Mouse (Mus musculus): ENCODE measurements at regions not wholly inside any gene's neighbourhood (a gene's known extent, or its start where the extent isn't known, plus 50 kb on each side); places are given as distances from the start of the nearest gene placed in this dataset.

DNA sequence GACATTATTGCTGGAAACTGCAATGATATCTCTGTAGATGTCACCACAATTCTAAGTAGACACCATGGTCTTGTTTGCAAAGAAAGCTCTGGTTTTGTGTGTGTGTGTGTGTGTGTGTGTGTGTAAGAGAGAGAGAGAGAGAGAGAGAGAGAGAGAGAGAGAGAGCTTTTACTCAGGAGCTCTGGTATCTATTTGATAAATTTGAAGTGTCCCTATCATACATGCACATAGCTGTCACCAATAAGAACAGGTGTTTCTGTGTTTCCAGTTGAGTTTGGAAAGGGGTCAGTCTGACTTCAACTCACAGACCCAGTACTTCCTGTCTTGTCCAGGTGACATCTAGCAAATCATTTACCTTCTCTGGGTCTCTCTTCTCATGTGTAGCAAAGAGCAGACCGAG, 169.7 kb upstream of the Serpine2 start:
- no peak for DNase-seq (ENCODE audit: low read depth, low spot score)

DNA sequence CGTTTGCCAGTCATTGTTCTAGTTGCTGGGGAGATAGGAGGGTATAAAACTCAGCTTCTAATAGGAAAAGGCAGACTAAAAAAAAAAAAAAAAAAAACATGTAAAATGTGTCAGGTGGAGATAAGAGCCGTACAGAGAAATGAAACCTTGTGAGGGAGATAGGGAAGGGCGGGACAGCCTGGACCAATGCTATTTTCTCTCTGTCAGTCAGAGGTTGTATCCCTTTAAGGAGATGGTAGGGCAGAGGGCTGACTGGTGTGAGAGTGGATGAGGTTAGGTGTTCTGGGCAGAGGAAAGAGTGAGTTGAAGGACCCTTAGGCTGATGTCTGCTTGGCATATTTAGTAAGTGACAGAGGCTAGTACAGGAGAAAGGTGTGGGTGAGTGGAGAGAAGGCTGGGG, 169.2 kb upstream of the Serpine2 start:
- DNase-seq (ENCODE audit: low read depth, low spot score): no peak

DNA sequence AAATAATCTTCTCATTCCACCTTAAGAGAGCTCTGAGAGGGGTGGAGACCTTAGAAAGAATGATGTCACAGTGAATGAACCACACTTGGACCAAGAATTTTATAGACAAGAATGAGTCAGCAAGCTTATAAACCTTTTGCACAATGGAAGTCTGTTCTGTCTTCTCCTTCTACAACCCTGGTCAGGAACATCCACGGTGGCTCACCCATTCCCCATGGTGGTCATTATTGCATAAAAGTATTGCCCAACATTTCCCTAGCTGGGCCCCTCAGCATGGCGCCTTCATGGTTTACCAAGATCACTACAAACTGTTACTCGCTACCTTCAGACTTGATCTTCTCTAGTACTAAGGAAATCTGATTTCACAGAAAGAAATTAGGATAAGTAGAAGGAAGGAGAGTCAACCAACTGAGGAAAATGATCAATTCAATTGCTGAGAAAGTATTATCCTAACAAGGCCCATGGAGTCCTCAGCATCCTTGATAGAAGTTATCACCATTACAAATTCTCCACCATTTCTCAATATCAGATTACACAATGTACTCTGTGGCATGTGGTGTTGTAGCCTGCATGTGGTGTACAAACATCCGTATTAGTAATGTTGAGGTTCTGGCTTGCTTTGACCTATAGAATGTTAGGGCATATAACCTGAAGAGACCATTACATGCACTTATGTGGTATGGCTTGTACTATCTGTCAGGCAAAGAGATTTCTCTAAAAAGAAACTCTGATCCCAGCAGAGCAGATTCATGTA, 165.1 kb upstream of the Serpine2 start:
- DNase-seq (ENCODE audit: low read depth, low spot score): no peak

DNA sequence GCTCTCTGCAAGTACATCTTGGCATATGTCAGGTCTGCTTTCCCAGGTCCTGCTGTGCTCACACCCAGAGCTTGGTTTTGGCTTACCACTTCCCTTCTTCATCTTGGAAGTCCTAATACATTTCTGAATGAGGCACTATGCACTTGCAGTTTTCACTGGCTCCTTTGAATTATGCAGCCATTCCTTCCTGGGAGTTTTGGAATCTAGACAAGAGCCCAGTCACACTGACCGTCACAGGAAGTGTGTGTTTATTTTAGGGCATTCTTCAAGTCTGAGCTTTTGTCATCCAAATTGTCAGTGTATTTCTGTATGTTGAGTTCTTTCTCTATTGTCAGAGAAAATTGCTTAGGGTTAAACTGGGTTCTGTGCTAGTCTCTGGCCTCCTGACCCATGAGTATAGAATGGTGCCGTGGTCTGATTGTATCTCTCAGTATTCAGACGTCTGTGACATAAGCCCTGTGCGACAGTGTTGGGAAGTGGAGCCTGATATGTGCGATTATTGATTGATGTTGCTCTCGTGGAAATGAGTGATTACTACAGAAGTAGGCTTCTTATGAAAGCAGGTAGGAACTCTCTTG, 162.6 kb upstream of the Serpine2 start:
- no peak for DNase-seq (ENCODE audit: low read depth, low spot score)

DNA sequence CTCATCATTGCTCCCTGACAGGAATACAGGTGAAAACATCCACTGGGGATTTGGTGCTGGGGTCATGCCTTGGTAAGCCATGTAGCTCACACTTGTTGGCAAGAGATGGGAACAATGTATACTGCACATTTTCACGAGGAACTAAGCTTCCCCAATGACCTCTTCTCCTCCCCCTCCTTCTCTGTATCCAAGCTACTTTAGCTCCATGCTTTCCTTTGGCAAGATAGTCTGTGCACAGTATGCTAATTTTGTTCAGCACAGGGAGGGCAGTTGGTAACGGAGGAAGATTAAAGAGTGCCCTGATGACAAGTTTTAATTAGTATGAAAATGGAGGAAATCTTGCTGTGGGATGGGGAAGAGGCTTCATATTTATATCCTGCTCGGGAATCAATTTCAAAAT, 160.9 kb upstream of the Serpine2 start:
- no peak for DNase-seq (ENCODE audit: low read depth, low spot score)

DNA sequence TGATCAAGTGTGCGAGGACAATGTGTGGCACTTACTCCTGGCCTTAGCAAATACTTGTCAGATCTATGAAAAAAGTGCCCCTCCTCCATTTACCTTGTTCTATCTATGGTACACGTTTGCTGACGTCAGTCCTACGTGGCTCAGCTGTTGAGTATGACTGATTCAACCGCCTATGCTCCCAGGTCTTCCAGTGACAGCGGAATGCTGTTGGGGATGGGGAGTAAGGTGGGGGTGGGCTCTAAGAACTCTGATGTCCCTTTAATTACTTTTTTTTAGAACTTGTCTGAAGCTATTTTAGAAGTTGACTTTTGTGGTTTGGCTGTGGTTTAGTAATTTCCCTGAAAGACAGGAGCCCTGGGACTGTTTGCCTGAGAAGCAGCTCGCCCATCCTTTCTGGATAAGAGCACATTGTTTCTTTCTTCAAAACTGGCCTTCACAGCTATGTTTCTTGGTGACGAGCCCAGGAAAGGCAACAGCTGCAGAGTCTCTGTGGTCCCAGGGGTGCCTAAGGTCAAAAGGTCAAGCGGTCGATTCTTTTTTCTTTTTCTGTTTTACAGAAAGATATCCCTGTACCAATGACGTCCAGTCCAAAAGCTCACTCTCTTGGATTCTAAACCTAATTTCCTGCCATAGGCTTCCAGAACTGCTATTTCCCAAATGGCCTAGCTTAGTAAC, 157.5 kb upstream of the Serpine2 start:
- no peak for DNase-seq (ENCODE audit: low read depth, low spot score)

DNA sequence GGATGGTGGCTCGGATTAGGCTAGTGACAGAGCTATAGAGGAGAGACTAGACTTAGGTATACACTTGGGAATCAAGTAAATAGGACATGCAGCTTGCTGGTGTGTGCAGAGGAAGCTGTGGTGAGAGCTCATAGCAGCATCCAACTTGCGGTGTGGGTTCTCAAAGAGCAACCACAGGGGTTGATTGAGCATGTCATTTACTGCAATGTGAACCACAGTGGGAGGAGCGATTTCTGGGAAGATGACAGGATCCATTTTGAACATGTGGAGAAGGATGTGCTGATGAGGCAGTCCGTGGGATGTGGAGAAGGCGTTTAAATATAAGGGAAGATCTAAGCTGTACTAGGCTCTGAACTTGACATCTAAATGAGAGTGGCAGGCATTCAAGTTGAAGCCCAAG, 154.5 kb upstream of the Serpine2 start:
- no peak for DNase-seq (ENCODE audit: low read depth, low spot score)

DNA sequence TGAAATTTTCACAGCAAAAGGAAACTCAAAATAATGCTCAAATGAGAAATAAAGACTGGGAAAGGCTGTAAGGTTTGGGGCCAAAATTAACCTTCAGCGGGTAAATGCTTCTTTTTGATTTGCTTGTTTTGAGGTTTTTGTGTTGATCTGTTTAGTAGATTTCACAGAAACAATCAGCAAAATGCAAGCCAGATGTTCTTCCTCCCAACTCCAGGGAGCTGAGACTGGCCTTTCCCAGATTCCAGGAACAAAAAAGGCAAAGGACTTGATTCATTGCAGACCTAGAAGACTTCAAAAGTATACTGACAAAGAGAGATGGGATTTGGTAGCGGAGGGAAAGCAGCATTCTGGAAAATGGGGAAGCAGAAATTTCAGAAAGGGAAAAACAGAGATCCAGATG, 153.6 kb upstream of the Serpine2 start:
- peak; percentile 48 for DNase-seq (ENCODE audit: low read depth, low spot score)

DNA sequence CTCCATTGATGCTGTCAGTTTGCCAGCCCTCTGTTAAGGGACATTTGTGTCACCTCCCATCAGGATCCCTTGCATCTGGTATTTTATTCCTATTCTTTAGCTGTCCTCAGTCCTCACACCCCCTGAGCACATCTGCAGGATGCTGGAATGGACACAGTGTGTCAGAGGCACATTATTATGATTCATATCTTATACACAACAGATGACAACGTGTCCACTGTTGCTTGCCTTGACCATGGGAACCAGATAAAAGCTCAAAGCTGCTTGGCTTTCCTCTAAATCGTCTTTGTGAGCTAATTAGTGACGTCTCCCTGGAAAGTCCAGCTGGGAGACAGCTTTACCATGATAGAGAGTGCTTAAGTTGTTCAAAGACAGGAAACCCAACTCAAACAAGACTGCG, 149.7 kb upstream of the Serpine2 start:
- DNase-seq (ENCODE audit: low read depth, low spot score): no peak

DNA sequence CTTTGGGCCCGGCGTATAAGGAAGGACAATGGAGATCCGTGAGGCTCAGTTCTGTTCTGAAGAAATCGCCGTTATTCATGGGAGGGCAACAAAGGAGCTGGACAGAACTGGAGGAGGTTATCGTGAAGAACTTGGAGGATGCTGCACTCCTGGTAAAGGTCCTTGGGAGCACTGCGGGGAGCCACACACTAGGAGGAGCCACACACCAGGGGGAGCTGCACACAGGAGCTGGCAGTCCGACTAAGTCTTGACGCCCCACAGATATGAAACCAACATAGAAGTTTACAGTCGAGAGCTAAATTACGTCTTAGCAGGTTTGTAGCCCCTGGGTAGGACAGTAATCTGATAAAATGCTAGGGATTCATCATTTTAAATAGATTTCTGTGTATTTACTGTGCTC, 138.1 kb upstream of the Serpine2 start:
- DNase-seq (ENCODE audit: low read depth, low spot score): no peak

DNA sequence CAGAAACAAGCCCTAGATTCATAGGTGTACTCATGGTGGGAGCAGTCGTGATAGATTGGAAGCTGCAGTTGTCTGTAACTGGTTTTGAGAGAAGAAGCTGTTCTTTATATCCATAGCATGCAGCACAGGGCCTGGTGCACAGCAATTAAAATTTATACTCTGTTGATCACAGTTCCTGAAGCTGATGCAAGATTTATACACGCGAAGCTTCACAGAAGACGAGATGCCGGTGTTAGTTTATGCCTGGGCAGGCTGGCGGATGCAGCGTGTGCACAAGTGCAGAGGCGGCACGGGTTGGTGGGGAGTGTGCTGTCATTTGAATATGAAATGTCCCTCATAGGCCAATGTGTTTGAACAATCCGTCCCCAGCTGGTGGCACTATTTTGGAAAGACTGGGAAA, 136.9 kb upstream of the Serpine2 start:
- no peak for DNase-seq (ENCODE audit: low read depth, low spot score)

DNA sequence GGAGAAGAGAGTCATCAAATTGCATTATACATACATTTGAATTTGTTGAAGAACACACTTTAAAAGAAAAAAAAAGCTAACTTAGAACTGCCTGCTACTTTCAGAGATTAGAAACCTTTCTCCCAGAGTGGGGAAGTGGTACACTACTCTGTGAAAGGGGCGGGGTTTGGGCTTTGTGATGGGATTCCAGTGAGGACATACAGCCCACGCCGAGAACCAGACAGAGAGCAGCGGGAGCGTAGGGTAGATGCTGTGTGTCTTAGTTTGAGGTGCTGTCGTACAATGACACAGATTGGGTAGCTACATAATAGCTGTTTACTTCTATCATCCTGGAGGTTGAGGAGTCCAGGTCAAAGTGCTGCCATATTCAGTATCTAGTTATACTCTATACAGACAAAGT, 136.5 kb upstream of the Serpine2 start:
- no peak for DNase-seq (ENCODE audit: low read depth, low spot score)

DNA sequence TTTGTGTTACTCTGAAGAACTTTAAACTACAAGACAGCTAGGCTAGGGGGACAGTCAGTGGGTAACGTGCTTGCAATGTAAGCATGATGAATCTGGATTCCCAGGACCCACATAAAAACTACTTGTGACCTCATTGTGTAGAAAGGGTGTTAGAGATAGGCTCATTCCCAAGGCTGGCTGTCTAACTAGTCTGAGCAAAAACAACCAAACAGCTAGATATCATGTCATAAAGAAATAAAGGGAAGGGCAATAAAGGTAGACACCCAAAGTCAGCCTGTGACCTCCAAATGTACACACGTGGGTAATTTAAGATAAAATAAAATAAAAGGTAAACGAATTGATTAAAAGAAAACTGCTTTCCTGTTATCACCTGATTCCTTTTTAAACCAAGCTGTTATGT, 123.7 kb upstream of the Serpine2 start:
- DNase-seq (ENCODE audit: low read depth, low spot score): no peak

DNA sequence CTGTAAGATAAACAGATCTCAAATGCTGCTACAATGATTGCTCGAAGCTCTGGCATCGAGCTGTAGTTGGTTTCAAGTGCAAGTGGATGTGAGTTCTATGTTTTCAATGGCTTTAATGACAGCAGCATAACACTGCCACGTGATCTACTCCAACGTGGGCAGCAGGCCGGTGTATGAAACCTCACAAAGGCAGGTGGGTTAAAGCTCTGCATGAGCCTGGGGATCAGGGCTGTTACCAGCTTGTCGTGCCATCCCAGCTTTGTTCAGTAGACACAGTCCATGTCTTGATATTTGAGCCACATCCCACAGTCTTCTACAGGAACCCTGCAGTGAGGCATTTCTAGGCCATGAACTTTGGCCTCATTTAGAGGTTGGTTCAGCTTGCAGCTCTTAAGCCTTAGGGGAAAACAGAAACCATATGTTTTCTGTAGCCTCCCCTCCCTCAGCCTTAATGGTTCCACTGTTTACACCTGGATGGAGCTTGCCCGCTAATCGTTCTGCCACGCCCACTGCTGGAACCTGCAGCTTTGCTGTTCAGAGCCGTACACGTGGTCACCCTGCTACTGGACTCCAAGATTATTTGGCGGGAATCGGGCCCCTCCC, 121.8 kb upstream of the Serpine2 start:
- peak; percentile 74 for DNase-seq (ENCODE audit: low read depth, low spot score)

DNA sequence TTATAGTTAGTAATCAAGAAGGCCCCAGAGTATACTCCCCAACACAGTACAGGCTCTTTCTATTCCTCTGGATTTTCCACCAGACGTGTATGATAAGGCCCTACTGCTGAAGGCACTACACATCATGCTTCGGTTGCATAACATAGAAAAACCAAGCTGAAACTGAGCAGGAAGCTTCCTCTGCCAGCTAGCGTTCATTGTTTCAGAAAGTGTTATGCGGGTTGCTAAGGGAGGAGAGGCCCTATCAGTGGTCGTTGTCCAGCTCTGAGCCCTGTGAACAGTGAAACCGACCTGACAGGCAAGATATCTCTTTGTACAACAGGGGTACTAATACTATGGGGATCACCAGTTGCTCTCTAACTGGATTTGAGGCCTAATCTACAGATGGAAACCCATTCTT, 118.9 kb upstream of the Serpine2 start:
- no peak for DNase-seq (ENCODE audit: low read depth, low spot score)

DNA sequence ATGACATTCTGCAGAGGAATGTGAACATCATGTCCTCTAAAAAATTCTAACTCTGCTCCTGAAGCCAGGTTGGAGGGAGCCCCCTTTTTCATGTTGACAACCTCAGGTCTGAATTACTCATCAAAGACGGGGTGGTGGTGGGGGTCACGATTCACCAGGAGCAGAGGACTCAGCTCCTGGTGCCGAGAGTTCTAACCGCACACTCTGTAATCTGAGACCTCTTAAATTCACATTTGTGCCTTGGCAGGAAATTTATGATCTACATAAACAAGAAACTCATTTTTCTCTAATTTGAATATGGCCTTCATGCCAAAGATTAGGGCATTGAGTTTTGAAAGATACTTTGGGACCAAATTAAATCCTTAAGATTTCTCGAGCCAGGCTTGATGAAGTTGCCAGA, 117.2 kb upstream of the Serpine2 start:
- peak; percentile 48 for DNase-seq (ENCODE audit: low read depth, low spot score)

DNA sequence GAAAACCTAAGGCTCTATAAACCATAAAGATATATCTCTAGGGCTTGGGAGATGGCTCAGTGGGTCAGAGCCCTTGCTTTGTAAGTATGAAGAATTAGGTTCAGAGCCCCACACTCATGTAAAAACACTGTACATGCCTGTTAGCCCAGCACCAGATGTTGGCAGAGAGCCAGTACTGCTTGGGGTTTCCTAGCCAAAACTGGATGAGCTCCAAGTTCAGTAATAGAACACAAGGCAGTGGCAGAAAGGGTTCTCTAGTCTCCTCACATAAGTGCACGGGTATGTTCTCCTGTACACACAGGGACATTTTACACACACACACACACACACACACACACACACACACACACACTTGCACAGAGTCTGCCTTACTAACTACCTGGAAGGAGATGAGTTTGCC, 95.1 kb upstream of the Serpine2 start:
- DNase-seq (ENCODE audit: low read depth, low spot score): peak; percentile 54

DNA sequence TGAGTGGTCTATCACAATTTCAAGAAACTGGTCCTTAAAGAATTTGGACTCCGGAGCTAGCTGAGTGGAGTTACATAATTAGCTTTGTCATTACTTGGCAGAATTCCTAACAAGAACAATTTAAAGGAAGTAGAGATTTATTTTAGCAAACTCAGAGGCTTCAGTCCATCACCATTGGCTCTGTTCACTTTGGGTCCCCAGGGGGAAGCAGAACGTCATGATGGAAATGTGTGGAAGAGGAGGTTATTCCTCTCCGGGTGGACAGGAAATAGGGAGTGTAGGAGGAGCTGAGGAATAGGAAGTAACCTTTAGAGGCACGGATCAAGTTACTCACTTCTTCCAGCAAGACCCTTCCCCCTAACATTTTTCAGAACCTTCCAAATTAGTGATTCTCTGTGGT, 83.3 kb upstream of the Serpine2 start:
- DNase-seq (ENCODE audit: low read depth, low spot score): no peak

DNA sequence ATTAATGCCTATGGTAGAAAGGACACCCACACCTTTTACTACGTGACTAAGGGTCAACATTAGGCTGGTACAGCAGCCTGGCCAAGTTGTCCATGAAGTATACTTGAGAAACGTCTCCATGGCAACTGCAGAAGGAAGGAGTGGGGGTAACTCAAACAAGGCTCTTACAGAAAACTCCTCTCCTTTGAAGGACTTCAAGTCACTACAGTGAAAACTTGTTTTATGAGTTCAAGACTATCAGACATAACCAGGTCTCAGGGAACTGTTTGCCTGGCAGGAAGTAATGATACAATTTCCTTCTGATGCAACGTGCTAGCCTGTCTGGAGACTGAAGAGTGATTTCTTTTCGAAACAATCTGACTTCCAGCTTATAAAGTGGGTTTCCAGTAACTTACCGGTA, 71.5 kb upstream of the Serpine2 start:
- DNase-seq (ENCODE audit: low read depth, low spot score): no peak

DNA sequence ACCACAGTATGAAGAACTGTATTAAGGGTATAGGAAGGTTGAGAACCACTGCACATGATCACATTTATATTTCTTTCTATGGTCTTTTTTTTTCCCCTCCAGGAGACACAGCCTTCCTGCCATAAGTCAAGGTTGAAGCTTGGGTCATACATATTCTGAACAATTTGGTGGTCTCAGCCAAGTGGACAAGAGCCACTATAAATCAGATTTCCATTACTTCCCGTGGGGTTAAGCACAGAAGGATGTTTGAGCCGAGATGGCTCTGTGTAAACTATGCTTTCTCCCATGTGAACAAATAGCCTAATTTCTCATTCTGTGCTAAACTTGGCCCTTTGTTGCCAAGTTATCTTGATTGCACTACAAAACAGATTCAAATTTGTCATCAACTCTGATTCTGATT, 66.8 kb upstream of the Serpine2 start:
- DNase-seq (ENCODE audit: low read depth, low spot score): no peak

DNA sequence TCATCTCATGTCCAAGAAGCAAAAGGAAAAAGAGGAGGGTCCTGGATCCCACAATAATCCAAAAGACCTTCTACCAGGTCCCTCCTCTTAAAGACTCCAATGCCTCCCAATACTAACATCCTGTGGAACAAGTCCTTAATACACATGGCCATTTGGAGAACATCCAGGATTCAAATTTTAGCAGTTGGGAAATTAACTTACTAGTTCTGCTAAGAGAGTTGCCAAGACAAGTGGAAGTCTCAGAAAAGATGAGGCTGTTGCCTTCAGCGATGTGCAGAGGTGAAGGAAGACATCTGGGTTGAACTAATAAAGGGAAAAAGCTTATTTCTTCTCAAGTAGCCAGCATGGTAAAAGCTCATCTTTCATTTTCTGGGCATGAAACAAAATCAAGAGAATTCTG, 64.8 kb upstream of the Serpine2 start:
- no peak for DNase-seq (ENCODE audit: low read depth, low spot score)

DNA sequence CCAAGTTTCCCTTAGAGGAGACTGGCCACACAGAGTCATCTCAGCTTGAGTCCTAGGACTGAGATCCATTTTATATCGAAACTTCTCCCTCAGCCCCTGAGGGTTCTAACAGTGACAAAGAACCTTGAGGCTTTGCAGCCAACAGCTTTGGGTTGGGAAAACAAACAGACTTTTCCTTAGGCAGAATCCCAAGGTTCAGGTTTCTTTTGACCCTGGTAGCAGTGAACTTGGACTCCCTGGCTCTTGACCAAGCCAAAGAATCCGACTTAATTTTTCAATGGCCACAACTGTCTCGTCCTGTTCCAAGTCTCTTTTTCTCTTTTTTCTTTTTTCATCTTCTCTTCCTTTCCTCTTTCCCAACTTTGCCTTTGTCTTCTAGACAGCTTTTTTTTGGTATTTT, 60.9 kb upstream of the Serpine2 start:
- no peak for DNase-seq (ENCODE audit: low read depth, low spot score)

DNA sequence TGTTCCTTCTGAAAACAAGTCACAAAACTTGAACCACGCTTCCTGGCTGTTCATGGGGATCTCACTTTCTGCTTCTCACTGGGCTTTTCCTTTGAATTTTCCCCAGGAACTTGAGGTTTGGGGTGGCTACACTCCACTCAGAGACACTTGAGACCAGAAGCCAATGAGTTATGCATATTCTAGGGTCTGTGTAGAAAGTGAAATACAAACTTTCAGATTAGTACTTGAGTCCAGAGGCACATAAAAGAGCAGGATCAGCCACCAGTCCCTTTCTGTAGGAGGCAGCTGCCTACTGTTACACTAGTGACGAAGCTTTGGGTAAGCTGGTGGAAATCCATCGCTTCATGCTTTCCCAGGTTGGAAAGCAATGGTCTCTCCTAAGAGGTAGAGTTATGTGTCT, 60.4 kb upstream of the Serpine2 start:
- DNase-seq (ENCODE audit: low read depth, low spot score): no peak

Measured in forelimb bud, embryonic 11.5 days (tissue).